Mouse (Mus musculus): Measurements from ENCODE around the gene Fam76a.

GRCm38 (mm10) chr4:132932752-132933404 is 10.5 kb upstream of the Fam76a start:
- TF ChIP-seq CTCF (IDR thresholded peaks at IDR 0.05; ENCODE audit: low read depth), result no peak
- TF ChIP-seq EP300 (IDR thresholded peaks at IDR 0.05; ENCODE audit: low read depth), result no peak

Data from liver, postnatal 0 days (tissue).